Mouse (Mus musculus): ENCODE data around the gene Rgl1.

Gene Rgl1

GRCm38 (mm10) chr1:152766032-152766772 is at the start of gene Rgl1, which contains the start of gene Arpc5:
TSS of gene Rgl1 (minus strand) at chr1:152766351.
TSS of gene Arpc5 (plus strand) at chr1:152766542.
- peak; percentile 98 for DNase-seq (ENCODE audit: low spot score)

- DNase-seq (ENCODE audit: low spot score), result peak; percentile 91
Measured at GRCm38 (mm10) chr1:152815265-152815701, 49.1 kb upstream of the Rgl1 start.

- no peak for DNase-seq (ENCODE audit: low spot score)
Measured at GRCm38 (mm10) chr1:152810533-152811439, 44.6 kb upstream of the Rgl1 start.

GRCm38 (mm10) chr1:152809541-152810252 is 43.5 kb upstream of the Rgl1 start:
- peak; percentile 81 for DNase-seq (ENCODE audit: low spot score)

GRCm38 (mm10) chr1:152808392-152808680 is 42.2 kb upstream of the Rgl1 start:
- no peak for DNase-seq (ENCODE audit: low spot score)

- DNase-seq (ENCODE audit: low spot score), result no peak
Measured at GRCm38 (mm10) chr1:152807619-152808391, 41.7 kb upstream of the Rgl1 start.

GRCm38 (mm10) chr1:152804907-152805306 is 38.8 kb upstream of the Rgl1 start:
- no peak for DNase-seq (ENCODE audit: low spot score)

GRCm38 (mm10) chr1:152800633-152801176 is 34.6 kb upstream of the Rgl1 start:
- no peak for DNase-seq (ENCODE audit: low spot score)

- DNase-seq (ENCODE audit: low spot score), result peak; percentile 21
Measured at GRCm38 (mm10) chr1:152799897-152800296, 33.7 kb upstream of the Rgl1 start, which contains the start of gene Ncf2. TSS of gene Ncf2 (plus strand) at chr1:152800194.

- DNase-seq (ENCODE audit: low spot score), result no peak
Measured at GRCm38 (mm10) chr1:152798125-152798524, 32.0 kb upstream of the Rgl1 start.

GRCm38 (mm10) chr1:152796683-152797263 is 30.6 kb upstream of the Rgl1 start:
- no peak for DNase-seq (ENCODE audit: low spot score)

GRCm38 (mm10) chr1:152795688-152796255 is 29.6 kb upstream of the Rgl1 start:
- DNase-seq (ENCODE audit: low spot score), result no peak

- no peak for DNase-seq (ENCODE audit: low spot score)
Measured at GRCm38 (mm10) chr1:152793495-152794130, 27.5 kb upstream of the Rgl1 start.

- no peak for DNase-seq (ENCODE audit: low spot score)
Measured at GRCm38 (mm10) chr1:152792736-152793494, 26.8 kb upstream of the Rgl1 start.

GRCm38 (mm10) chr1:152791269-152791668 is 25.1 kb upstream of the Rgl1 start:
- no peak for DNase-seq (ENCODE audit: low spot score)

GRCm38 (mm10) chr1:152790821-152791220 is 24.7 kb upstream of the Rgl1 start:
- DNase-seq (ENCODE audit: low spot score), result no peak

- DNase-seq (ENCODE audit: low spot score), result peak; percentile 33
Measured at GRCm38 (mm10) chr1:152790254-152790653, 24.1 kb upstream of the Rgl1 start.

GRCm38 (mm10) chr1:152788121-152788660 is 22.0 kb upstream of the Rgl1 start:
- no peak for DNase-seq (ENCODE audit: low spot score)

- no peak for DNase-seq (ENCODE audit: low spot score)
Measured at GRCm38 (mm10) chr1:152786953-152787352, 20.8 kb upstream of the Rgl1 start.
